Comparison of ENCODE assay signal across 7 mouse cellular contexts in genomic region chr9:65100991-65101685, GRCm38 (mm10). TPM values are rescaled to one million over a fixed set of nuclear protein-coding genes. Genes with fewer than 3 reads are reported as not detected.
DNase-seq lines count a peak whose midpoint lies in the region; ATAC-seq and TF ChIP-seq lines count a peak whose summit lies in the region.

Gene Igdcc4, plus strand, starts transcription at chr9:65101486.

- H3K27ac ChIP-seq in testis, adult 2 months (ENCODE audit: control insufficient read depth, insufficient read depth, low read depth, low read length), result no peak within 1 kb of the TSS
- H3K27ac ChIP-seq in intestine, embryonic 14.5 days (ENCODE audit: low read depth), result peak within 1 kb of the TSS; percentile 93
- peak within 1 kb of the TSS; percentile 90 for H3K27ac ChIP-seq in liver, postnatal 0 days (ENCODE audit: low read depth)
- peak within 1 kb of the TSS; percentile 96 for H3K27ac ChIP-seq in stomach, embryonic 16.5 days (ENCODE audit: low read length)

- peak within 1 kb of the TSS; percentile 71 for H3K4me3 ChIP-seq in testis, adult 2 months (ENCODE audit: control insufficient read depth, low read depth, low read length)
- H3K4me3 ChIP-seq in intestine, embryonic 14.5 days (ENCODE audit: low read depth, low read length), result peak within 1 kb of the TSS; percentile 84
- peak within 1 kb of the TSS; percentile 62 for H3K4me3 ChIP-seq in liver, postnatal 0 days (ENCODE audit: low read depth, low read length)
- H3K4me3 ChIP-seq in stomach, embryonic 16.5 days (replicated peaks; ENCODE audit: low read length), result peak within 1 kb of the TSS; percentile 82

- H3K36me3 ChIP-seq in testis, adult 2 months (ENCODE audit: control insufficient read depth, insufficient read depth, low read length), result no peaks in the 10 kb centered on the region
- H3K36me3 ChIP-seq in intestine, embryonic 14.5 days (ENCODE audit: control insufficient read depth, insufficient read depth, low read length), result no peaks in the 10 kb centered on the region
- no peaks in the 10 kb centered on the region for H3K36me3 ChIP-seq in liver, postnatal 0 days (replicated peaks; ENCODE audit: insufficient read depth, low read length)
- no peaks in the 10 kb centered on the region for H3K36me3 ChIP-seq in stomach, embryonic 16.5 days (ENCODE audit: control insufficient read depth, insufficient read depth, low read length)

- TF ChIP-seq CTCF in testis, adult 2 months (IDR thresholded peaks at IDR 0.05; ENCODE audit: control insufficient read depth, insufficient read depth, insufficient replicate concordance, low read depth, low read length), result no peak
- TF ChIP-seq CTCF in liver, postnatal 0 days (IDR thresholded peaks at IDR 0.05; ENCODE audit: low read depth), result 0 out of 2 replicates have a peak, but pooled peaks have one; percentile 6

- H3K4me2 ChIP-seq in intestine, embryonic 14.5 days (ENCODE audit: low read length), result peak within 1 kb of the TSS; percentile 85
- peak within 1 kb of the TSS; percentile 86 for H3K4me2 ChIP-seq in liver, postnatal 0 days (ENCODE audit: low read depth, low read length)
- H3K4me2 ChIP-seq in stomach, embryonic 16.5 days (ENCODE audit: low read depth, low read length), result peak within 1 kb of the TSS; percentile 88

- TF ChIP-seq EP300 in liver, postnatal 0 days (IDR thresholded peaks at IDR 0.05; ENCODE audit: low read depth), result no peak

- TF ChIP-seq POLR2A in testis, adult 2 months (IDR thresholded peaks at IDR 0.05; ENCODE audit: control insufficient read depth, low read depth, low read length), result no peak

- DNase-seq in testis, postnatal 14 days (ENCODE audit: low spot score), result no peak
- DNase-seq in cerebellum, adult 8-10 months, result peak; percentile 31
- DNase-seq in frontal cortex, adult 2 months (ENCODE audit: extremely low spot score in 1 of 2, low spot score in 1 of 2), result peak in 1 of 2 experiments; percentile 33
- peak; percentile 73 for DNase-seq in intestine, embryonic 14.5 days (ENCODE audit: low spot score)
- peak; percentile 40 for DNase-seq in liver, postnatal 0 days

- H3K4me1 ChIP-seq in testis, adult 2 months (ENCODE audit: control insufficient read depth, insufficient read depth, low read length), result peaks cover 23% of the 10 kb centered on the region
- H3K4me1 ChIP-seq in intestine, embryonic 14.5 days (replicated peaks; ENCODE audit: control insufficient read depth, insufficient read depth, low read length), result peaks cover 22% of the 10 kb centered on the region
- H3K4me1 ChIP-seq in liver, postnatal 0 days (ENCODE audit: insufficient read depth), result peaks cover 13% of the 10 kb centered on the region
- H3K4me1 ChIP-seq in stomach, embryonic 16.5 days (ENCODE audit: control insufficient read depth, insufficient read depth, low read length), result peaks cover 15% of the 10 kb centered on the region

- peak within 1 kb of the TSS; percentile 90 for H3K9ac ChIP-seq in intestine, embryonic 14.5 days (ENCODE audit: low read length)
- peak within 1 kb of the TSS; percentile 63 for H3K9ac ChIP-seq in liver, postnatal 0 days (replicated peaks)
- peak within 1 kb of the TSS; percentile 91 for H3K9ac ChIP-seq in stomach, embryonic 16.5 days (ENCODE audit: low read length)

- no peaks in the 10 kb centered on the region; the same call in 1 of the 2 replicates for H3K27me3 ChIP-seq in testis, adult 2 months (ENCODE audit: control insufficient read depth, insufficient read depth, low read length)
- H3K27me3 ChIP-seq in intestine, embryonic 14.5 days (replicated peaks; ENCODE audit: control insufficient read depth, insufficient read depth, low read length), result no peaks in the 10 kb centered on the region
- H3K27me3 ChIP-seq in liver, postnatal 0 days (ENCODE audit: insufficient read depth, low read length), result peaks cover 28% of the 10 kb centered on the region
- no peaks in the 10 kb centered on the region for H3K27me3 ChIP-seq in stomach, embryonic 16.5 days (ENCODE audit: control insufficient read depth, insufficient read depth, low read length)

- 2% methylated on average over 43 of the region's 76 CpGs for WGBS in intestine, embryonic 14.5 days
- 7% methylated on average over 12 of the region's 76 CpGs for WGBS in liver, postnatal 0 days (ENCODE audit: insufficient replicate concordance)
- 3% methylated on average over 44 of the region's 76 CpGs for WGBS in stomach, embryonic 16.5 days

- peaks cover 6% of the 10 kb centered on the region for H3K9me3 ChIP-seq in intestine, embryonic 14.5 days (ENCODE audit: control insufficient read depth, low read length)
- no peaks in the 10 kb centered on the region for H3K9me3 ChIP-seq in liver, postnatal 0 days (ENCODE audit: low read length)
- peaks cover 3% of the 10 kb centered on the region; the same call in 1 of the 2 replicates for H3K9me3 ChIP-seq in stomach, embryonic 16.5 days (replicated peaks; ENCODE audit: control insufficient read depth, low read length)

- peak; percentile 37 for ATAC-seq in intestine, embryonic 14.5 days (replicated peaks; ENCODE audit: low FRiP score, low TSS enrichment, low read depth)
- ATAC-seq in liver, postnatal 0 days, result peak; percentile 54
- ATAC-seq in stomach, embryonic 16.5 days (ENCODE audit: insufficient read depth, low FRiP score), result peak; percentile 27; the same call in 1 of the 2 replicates

RNA-seq across cellular contexts. Expression of gene Igdcc4, which starts in this region (rescaled TPM):
- polyA plus RNA-seq in testis, adult 2 months (2012; rRNA removed), result 2.8 and 3.1 TPM in 2 replicates
- 27.7 and 30.9 TPM in 2 replicates for polyA plus RNA-seq in frontal cortex, adult 2 months (2012; rRNA removed)
- polyA plus RNA-seq in intestine, embryonic 14.5 days (2014; fragmentation: Nextera tagmentation; extraction: Ambion mirVana), result 39.6 and 42.2 TPM in 2 replicates
- 5.8 and 6.0 TPM in 2 replicates for polyA plus RNA-seq in liver, postnatal 0 days (2015; fragmentation: Nextera tagmentation; extraction: Ambion mirVana)
- polyA plus RNA-seq in stomach, embryonic 16.5 days (2015; fragmentation: Nextera tagmentation; extraction: Ambion mirVana), result 22.1 and 25.6 TPM in 2 replicates
